Mouse (Mus musculus) embryonic fibroblast, embryonic 13.5 days (primary cell): Measurements from ENCODE around the gene Hdac11.

Experiments used
- CTCF ChIP-seq: IDR thresholded peaks from 2 replicates; pipeline ENCODE4 v1.5.1; 2011; ENCODE audit warnings: mild to moderate bottlenecking, control low read depth, low read length, moderate library complexity, borderline replicate concordance; ENCODE audit not compliant: insufficient read depth
- POLR2A ChIP-seq: IDR thresholded peaks from 2 replicates; pipeline ENCODE4 v1.6.1; 2011; ENCODE audit warnings: low read depth, mild to moderate bottlenecking, control low read depth, low read length, moderate library complexity

DNA sequence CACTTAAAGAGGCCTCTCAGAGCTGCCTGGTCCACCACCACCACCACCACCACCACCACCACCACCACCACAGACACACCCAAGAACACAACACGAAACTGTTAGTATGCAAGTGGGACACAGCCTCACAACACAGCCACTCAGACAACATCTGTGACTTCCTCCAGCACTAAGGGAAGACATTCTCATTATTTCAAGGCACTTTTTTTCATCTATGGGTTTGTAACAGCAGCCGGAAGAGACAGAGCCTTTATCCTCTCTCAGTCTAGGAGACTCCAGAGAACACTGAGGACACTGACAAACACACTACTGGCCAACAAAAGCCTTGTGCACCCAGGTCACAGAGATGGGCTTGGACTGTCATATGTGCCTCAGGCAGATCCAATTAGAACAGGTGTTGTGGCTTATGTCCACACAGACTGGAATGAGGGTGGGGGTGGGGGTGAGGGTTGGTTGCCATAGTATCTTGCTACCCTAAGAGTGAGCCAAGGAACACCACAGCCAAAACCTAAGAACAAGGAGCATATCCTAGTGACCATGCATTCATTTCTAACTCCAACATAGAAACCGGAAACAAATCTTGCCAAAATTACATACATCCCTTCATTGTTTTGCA lies 48.1 kb upstream of the Hdac11 start:
- no peak for TF ChIP-seq CTCF
- TF ChIP-seq POLR2A: no peak
